Mouse (Mus musculus): ENCODE measurements at regions not wholly inside any gene's neighbourhood (a gene's known extent, or its start where the extent isn't known, plus 50 kb on each side); places are given as distances from the start of the nearest gene placed in this dataset.
A peak's percentile ranks its signal among the peaks of the same experiment; 100 is the strongest.

- DNase-seq (ENCODE audit: low read depth, low spot score) = peak; percentile 21
Observed at GRCm38 (mm10) chr2:168338382-168338781, 56.8 kb upstream of the Kcng1 start.

DNA sequence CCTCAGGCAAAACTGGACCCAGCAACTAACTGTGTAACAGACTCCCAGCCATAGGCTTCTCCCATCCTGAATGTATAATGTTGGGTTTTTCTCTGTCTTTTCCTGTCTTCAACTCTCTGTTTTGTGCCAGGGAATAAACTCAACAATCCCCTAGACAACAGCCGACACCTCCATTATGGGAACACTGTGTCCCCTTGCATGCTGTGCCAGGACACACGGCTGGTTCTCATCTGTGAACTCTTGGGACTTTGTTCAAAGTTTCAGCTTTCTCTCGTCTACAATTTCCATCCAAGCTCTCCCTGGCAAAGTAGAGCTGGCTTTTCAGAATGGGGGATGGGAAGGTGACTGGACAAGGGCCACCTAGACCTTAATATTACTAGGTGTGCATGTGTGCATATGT is 56.1 kb upstream of the Kcng1 start:
- DNase-seq (ENCODE audit: low read depth, low spot score) = no peak

DNA sequence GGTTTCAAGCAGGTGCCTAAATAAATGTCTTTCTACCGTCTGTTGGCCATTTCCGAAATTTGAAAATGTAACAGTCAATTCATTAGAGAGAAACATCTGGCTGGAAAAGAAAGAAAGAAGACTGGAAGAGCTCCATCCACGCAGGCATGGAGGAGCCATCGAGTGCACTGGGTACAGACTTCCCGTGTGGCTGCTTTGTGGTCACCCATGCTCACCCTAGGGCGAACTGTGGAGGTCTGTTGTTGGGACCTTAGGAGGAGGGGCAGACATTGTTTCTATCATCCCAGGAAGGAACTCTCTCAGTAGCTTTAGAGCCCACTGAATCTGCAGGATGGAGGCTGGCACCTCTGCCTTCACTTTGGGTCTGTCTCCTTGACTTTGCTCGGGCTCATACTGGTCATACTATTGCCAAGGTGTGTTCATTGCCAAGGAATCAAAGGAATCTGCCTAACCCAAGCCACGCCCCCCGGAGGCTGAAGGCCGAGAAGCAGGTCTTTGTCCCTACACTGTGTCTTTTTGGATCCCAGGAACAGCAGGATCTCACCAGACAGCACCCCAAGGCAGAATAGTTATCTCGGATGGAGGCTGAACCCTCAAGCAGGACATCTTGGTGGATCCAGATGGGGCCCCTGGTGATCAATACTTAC is 54.3 kb upstream of the Kcng1 start:
- DNase-seq (ENCODE audit: low read depth, low spot score) = no peak

DNA sequence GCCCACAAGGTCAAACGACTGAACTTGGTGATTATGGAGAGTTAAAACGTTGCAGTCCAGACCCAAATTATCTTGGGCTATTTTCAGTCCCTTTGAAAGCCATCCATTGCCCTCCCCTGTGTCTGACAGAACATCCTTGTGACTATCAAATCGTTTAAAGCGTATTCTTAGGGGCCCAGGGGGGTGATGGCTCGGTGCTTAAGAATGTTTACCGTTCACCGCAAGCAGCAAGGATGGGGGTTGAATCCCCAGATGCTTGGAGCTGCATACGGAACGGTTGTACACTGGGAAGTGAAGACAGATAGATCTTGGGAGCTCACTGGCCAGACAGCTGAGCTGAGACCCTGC is 52.7 kb upstream of the Kcng1 start:
- DNase-seq (ENCODE audit: low read depth, low spot score) = peak; percentile 32

- DNase-seq (ENCODE audit: low read depth, low spot score) = no peak
Observed at GRCm38 (mm10) chr2:168333552-168334240, 52.2 kb upstream of the Kcng1 start.

- DNase-seq (ENCODE audit: low read depth, low spot score) = no peak
Observed at GRCm38 (mm10) chr2:168332972-168333371, 51.4 kb upstream of the Kcng1 start.

Measured in ES-CJ7 (cell line).